Mouse (Mus musculus) testis, adult 2 months (tissue): ENCODE data around the gene Cfap161.

Source experiments
- CTCF ChIP-seq: fragments of 200-500 bp; IDR thresholded peaks from 2 replicates; pipeline ENCODE4 v1.5.1; 2012; ENCODE audit warnings: low read depth, mild to moderate bottlenecking, inconsistent platforms, low read length, moderate library complexity; ENCODE audit not compliant: control insufficient read depth, insufficient read depth, insufficient replicate concordance
- POLR2A ChIP-seq: fragments of 200-500 bp; IDR thresholded peaks from 2 replicates; pipeline ENCODE4 v1.6.1; 2012; ENCODE audit warnings: low read depth, mild to moderate bottlenecking, inconsistent platforms, low read length, moderate library complexity; ENCODE audit not compliant: control insufficient read depth

DNA sequence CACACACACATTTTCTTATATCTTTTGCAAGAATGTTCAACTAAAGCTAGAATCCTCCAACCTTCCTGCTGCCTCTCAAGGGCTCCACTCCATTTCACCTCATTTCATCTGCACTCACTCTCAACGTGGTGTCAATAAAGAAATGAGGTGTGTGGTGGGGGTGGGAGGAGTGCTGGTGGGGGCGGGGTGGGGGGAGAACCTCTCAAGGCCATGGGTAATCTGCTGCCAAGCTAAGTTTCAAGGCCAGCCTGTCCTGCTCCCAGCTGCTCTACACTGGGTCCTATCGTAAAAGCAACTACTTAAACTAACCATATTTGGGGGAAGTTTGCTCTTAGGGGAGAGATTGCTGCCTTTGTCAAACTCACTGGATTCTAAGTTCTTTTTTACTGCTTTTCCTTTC is 18.8 kb upstream of the Cfap161 start:
- TF ChIP-seq POLR2A, result no peak
- no peak for TF ChIP-seq CTCF
